Mouse (Mus musculus) neural tube, embryonic 12.5 days (tissue): Measurements from ENCODE around the gene Upk1b. TPM values are rescaled to one million over a fixed set of nuclear protein-coding genes. Genes with fewer than 3 reads are reported as not detected.

Experiments
- ATAC-seq: fragments of 200-750 bp; cut with Nextera tagmentation; 2 replicates; pipeline ENCODE4 v1.8.0; 2017; ENCODE audit warnings: low read depth, mild to moderate bottlenecking, moderate TSS enrichment, moderate library complexity; ENCODE audit not compliant: low FRiP score
- H3K27ac ChIP-seq: fragments of 300-500 bp; sonication (generic); 2 replicates; pipeline ENCODE4 v1.5.1; 2016
- H3K27me3 ChIP-seq: fragments of 300-500 bp; sonication (generic); replicated peaks from 2 replicates; pipeline ENCODE4 v1.6.1; 2016; ENCODE audit warnings: mild to moderate bottlenecking
- H3K36me3 ChIP-seq: fragments of 300-500 bp; sonication (generic); 2 replicates; pipeline ENCODE4 v1.6.1; 2016; ENCODE audit warnings: mild to moderate bottlenecking
- H3K4me1 ChIP-seq: fragments of 300-500 bp; sonication (generic); 2 replicates; pipeline ENCODE4 v1.6.1; 2016
- H3K4me2 ChIP-seq: fragments of 300-500 bp; sonication (generic); replicated peaks from 2 replicates; pipeline ENCODE4 v1.6.1; 2016; ENCODE audit warnings: mild to moderate bottlenecking
- H3K4me3 ChIP-seq: fragments of 300-500 bp; sonication (generic); 2 replicates; pipeline ENCODE4 v1.5.1; 2016
- H3K9ac ChIP-seq: fragments of 300-500 bp; sonication (generic); 2 replicates; pipeline ENCODE4 v1.6.1; 2016; ENCODE audit warnings: mild to moderate bottlenecking
- H3K9me3 ChIP-seq: fragments of 300-500 bp; sonication (generic); 2 replicates; pipeline ENCODE4 v1.6.1; 2016; ENCODE audit warnings: mild to moderate bottlenecking
- WGBS: fragments of 180-500 bp; shearing (Covaris S2); methylation state at CpG from one replicate; pipeline ENCODE4 v1.1.7; 2016; 5-methylcytosine and 5-hydroxymethylcytosine counted together
- polyA plus RNA-seq: library from polyadenylated mRNA; unstranded; fragments of >200 nt; fragmentation: Nextera tagmentation; extraction: Ambion mirVana; gene quantifications from 2 replicates; pipeline ENCODE4 v1.2.1, GENCODE M21; 2016

The Upk1b gene
- polyA plus RNA-seq, 1 experiment from 2014 or later, result 1.4 TPM

DNA sequence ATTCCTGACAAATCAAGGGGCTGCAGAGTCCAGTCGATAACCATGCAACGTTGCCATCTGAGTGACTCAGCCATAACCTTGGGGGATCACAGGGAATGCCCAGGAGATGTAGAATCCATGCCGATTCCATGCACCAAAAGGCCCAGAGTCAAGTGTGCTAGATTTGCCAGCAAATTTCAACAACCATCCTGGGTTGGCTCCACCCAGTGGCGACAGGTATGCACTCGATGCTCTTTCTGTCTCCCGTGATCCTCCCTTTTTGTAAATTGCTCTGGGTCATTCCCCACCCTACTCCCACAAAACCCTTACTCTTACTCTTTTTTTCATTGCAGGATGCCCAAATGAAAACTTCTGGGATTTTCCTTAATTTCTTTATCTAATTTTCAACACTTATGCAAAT lies 23.8 kb downstream of the Upk1b start:
- 62% methylated on average over 6 of the region's 6 CpGs for WGBS

GRCm38 (mm10) chr16:38774964-38775746 lies 25.0 kb downstream of the Upk1b start:
- Histone ChIP-seq H3K36me3 (no peaks in the 10 kb centered on the region), H3K4me3 (no peak overlapping the region), H3K27me3 (no peaks in the 10 kb centered on the region), H3K4me2 (no peak overlapping the region), H3K9me3 (no peaks in the 10 kb centered on the region), H3K27ac (no peak overlapping the region), H3K4me1 (peaks cover 13% of the 10 kb centered on the region; the same call in 1 of the 2 replicates), H3K9ac (no peak overlapping the region)
- ATAC-seq, result no peak
- WGBS, result 49% methylated on average over 7 of the region's 7 CpGs

More for the DNA sequence above, 23.8 kb downstream of the Upk1b start:
- Histone ChIP-seq H3K36me3 (no peaks in the 10 kb centered on the region), H3K4me3 (no peak overlapping the region), H3K27ac (no peak overlapping the region), H3K27me3 (no peaks in the 10 kb centered on the region), H3K9ac (no peak overlapping the region), H3K4me1 (peaks cover 13% of the 10 kb centered on the region; the same call in 1 of the 2 replicates), H3K9me3 (no peaks in the 10 kb centered on the region), H3K4me2 (no peak overlapping the region)
- ATAC-seq, result no peak

- Histone ChIP-seq H3K36me3 (peaks cover 9% of the 10 kb centered on the region), H3K4me2 (peak overlapping the region; percentile 24), H3K4me3 (no peak overlapping the region), H3K9me3 (no peaks in the 10 kb centered on the region), H3K4me1 (peaks cover 13% of the 10 kb centered on the region; the same call in 1 of the 2 replicates), H3K9ac (no peak overlapping the region), H3K27me3 (no peaks in the 10 kb centered on the region), H3K27ac (no peak overlapping the region)
- 0 out of 2 replicates have a peak, but pooled peaks have one; percentile 44 for ATAC-seq
- WGBS, result 17% methylated on average over 12 of the region's 12 CpGs
Observed at GRCm38 (mm10) chr16:38772906-38773496, 27.1 kb downstream of the Upk1b start.

- no peak overlapping the region for H3K27ac ChIP-seq
- H3K4me3 ChIP-seq, result no peak overlapping the region
- WGBS, result 91% methylated on average over 6 of the region's 6 CpGs
- peaks cover 13% of the 10 kb centered on the region; the same call in 1 of the 2 replicates for H3K4me1 ChIP-seq
- H3K27me3 ChIP-seq, result no peaks in the 10 kb centered on the region
- H3K4me2 ChIP-seq, result no peak overlapping the region
- no peak for ATAC-seq
- no peaks in the 10 kb centered on the region for H3K9me3 ChIP-seq
- peaks cover 11% of the 10 kb centered on the region for H3K36me3 ChIP-seq
- H3K9ac ChIP-seq, result no peak overlapping the region
Observed at GRCm38 (mm10) chr16:38771145-38771544, 29.0 kb downstream of the Upk1b start.

DNA sequence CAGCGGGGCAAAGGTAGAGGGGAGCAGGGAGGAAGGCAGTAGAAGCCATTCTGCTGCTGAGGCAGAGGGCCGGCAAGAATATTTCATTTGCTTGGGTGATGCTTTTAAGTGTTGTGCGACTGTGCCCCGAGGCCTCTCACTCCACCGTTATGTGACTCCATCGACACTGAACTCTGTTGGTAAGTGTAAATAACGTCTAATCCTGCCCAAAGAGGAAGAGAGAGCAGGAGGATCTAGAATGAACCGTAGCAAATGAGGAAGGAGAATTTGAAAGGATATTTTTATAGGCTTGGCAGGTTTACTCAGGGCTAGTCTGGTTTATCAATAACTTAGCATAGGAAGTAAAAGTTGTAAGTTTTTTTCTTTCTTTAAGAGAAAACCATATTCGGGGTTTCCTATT lies 30.6 kb downstream of the Upk1b start:
- Histone ChIP-seq H3K27ac (no peak overlapping the region), H3K36me3 (peaks cover 11% of the 10 kb centered on the region), H3K4me2 (no peak overlapping the region), H3K27me3 (no peaks in the 10 kb centered on the region), H3K4me1 (peaks cover 13% of the 10 kb centered on the region; the same call in 1 of the 2 replicates), H3K4me3 (no peak overlapping the region), H3K9ac (no peak overlapping the region), H3K9me3 (no peaks in the 10 kb centered on the region)
- 87% methylated on average over 9 of the region's 9 CpGs for WGBS
- ATAC-seq, result no peak

- H3K4me2 ChIP-seq, result no peak overlapping the region
- H3K9ac ChIP-seq, result no peak overlapping the region
- ATAC-seq, result no peak
- peaks cover 12% of the 10 kb centered on the region; the same call in 1 of the 2 replicates for H3K4me1 ChIP-seq
- 94% methylated on average over 8 of the region's 8 CpGs for WGBS
- H3K9me3 ChIP-seq, result no peaks in the 10 kb centered on the region
- no peak overlapping the region for H3K27ac ChIP-seq
- H3K36me3 ChIP-seq, result peaks cover 11% of the 10 kb centered on the region
- no peaks in the 10 kb centered on the region for H3K27me3 ChIP-seq
- no peak overlapping the region for H3K4me3 ChIP-seq
Observed at GRCm38 (mm10) chr16:38768386-38768785, 31.7 kb downstream of the Upk1b start.

- Histone ChIP-seq H3K9me3 (no peaks in the 10 kb centered on the region), H3K4me2 (no peak overlapping the region), H3K27me3 (no peaks in the 10 kb centered on the region), H3K36me3 (peaks cover 11% of the 10 kb centered on the region), H3K27ac (no peak overlapping the region), H3K9ac (no peak overlapping the region), H3K4me3 (no peak overlapping the region), H3K4me1 (peaks cover 6% of the 10 kb centered on the region; the same call in 1 of the 2 replicates)
- no peak for ATAC-seq
- WGBS, result 83% methylated on average over 8 of the region's 8 CpGs
Observed at GRCm38 (mm10) chr16:38767761-38768160, 32.4 kb downstream of the Upk1b start.

- H3K36me3 ChIP-seq, result peaks cover 11% of the 10 kb centered on the region
- no peaks in the 10 kb centered on the region for H3K9me3 ChIP-seq
- H3K9ac ChIP-seq, result no peak overlapping the region
- ATAC-seq, result no peak
- no peaks in the 10 kb centered on the region for H3K4me1 ChIP-seq
- H3K27ac ChIP-seq, result no peak overlapping the region
- H3K4me3 ChIP-seq, result no peak overlapping the region
- no peak overlapping the region for H3K4me2 ChIP-seq
- no peaks in the 10 kb centered on the region for H3K27me3 ChIP-seq
- 62% methylated on average over 3 of the region's 3 CpGs for WGBS
Observed at GRCm38 (mm10) chr16:38766671-38767070, 33.5 kb downstream of the Upk1b start.

- no peak for ATAC-seq
- Histone ChIP-seq H3K4me2 (no peak overlapping the region), H3K36me3 (peaks cover 16% of the 10 kb centered on the region; the same call in 1 of the 2 replicates), H3K9ac (no peak overlapping the region), H3K4me1 (no peaks in the 10 kb centered on the region), H3K27me3 (no peaks in the 10 kb centered on the region), H3K9me3 (no peaks in the 10 kb centered on the region), H3K4me3 (no peak overlapping the region), H3K27ac (no peak overlapping the region)
- WGBS, result 82% methylated on average over 4 of the region's 4 CpGs
Observed at GRCm38 (mm10) chr16:38763508-38763907, 36.6 kb downstream of the Upk1b start.

DNA sequence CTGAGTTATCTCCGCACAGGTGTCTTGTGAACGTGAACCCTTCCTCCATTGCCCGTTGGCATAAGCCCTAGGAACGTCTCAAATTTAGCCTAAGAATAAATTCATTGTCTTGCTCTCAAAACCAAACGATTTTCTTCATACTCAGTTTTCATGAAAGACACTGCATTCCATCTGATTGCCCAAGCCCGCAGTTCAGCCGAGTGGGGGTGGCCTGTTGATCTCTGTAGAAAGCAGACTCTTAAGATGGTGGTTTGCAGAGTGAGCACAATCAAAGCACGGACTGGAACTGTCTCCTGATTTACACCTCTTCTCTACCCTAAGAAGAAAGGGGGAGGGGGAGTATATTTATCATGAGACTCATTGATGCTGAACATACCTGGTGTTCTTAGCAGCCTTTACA lies 37.7 kb downstream of the Upk1b start:
- no peak for ATAC-seq
- Histone ChIP-seq H3K27me3 (no peaks in the 10 kb centered on the region), H3K4me3 (no peak overlapping the region), H3K27ac (no peak overlapping the region), H3K4me2 (no peak overlapping the region), H3K36me3 (peaks cover 10% of the 10 kb centered on the region), H3K9me3 (no peaks in the 10 kb centered on the region), H3K9ac (no peak overlapping the region), H3K4me1 (no peaks in the 10 kb centered on the region)
- WGBS, result 92% methylated on average over 8 of the region's 8 CpGs

DNA sequence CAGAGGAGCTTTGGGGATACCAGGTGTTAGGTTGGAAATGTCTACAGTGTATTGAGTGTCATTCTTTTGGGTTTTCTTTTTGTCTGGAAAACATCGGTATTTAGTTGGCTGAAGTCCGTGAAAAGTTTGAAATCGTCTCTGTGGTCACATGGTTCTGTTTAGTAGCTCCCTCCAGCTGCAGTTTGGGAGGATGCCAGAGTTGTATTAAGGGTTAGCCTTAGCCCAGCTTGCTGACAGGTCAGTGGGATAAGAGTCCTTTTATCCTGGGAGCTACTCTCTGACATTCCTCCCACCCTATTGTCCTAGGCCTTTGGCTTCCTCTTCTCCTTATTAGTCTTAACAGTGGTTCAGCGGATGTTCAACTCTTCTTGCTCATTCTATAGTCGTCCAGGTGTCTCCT lies 38.2 kb downstream of the Upk1b start:
- no peak overlapping the region for H3K4me3 ChIP-seq
- no peaks in the 10 kb centered on the region for H3K27me3 ChIP-seq
- no peak overlapping the region for H3K9ac ChIP-seq
- peaks cover 10% of the 10 kb centered on the region for H3K36me3 ChIP-seq
- H3K4me1 ChIP-seq, result no peaks in the 10 kb centered on the region
- H3K4me2 ChIP-seq, result no peak overlapping the region
- no peak for ATAC-seq
- WGBS, result 94% methylated on average over 5 of the region's 5 CpGs
- H3K27ac ChIP-seq, result no peak overlapping the region
- H3K9me3 ChIP-seq, result no peaks in the 10 kb centered on the region

- 82% methylated on average over 6 of the region's 6 CpGs for WGBS
- no peak overlapping the region for H3K4me2 ChIP-seq
- H3K4me3 ChIP-seq, result no peak overlapping the region
Observed at GRCm38 (mm10) chr16:38760834-38761375, 39.2 kb downstream of the Upk1b start.

More at GRCm38 (mm10) chr16:38760834-38761375, 39.2 kb downstream of the Upk1b start:
- Histone ChIP-seq H3K9ac (no peak overlapping the region), H3K27ac (no peak overlapping the region), H3K9me3 (no peaks in the 10 kb centered on the region), H3K36me3 (peaks cover 10% of the 10 kb centered on the region), H3K4me1 (no peaks in the 10 kb centered on the region), H3K27me3 (no peaks in the 10 kb centered on the region)
- no peak for ATAC-seq
